Mouse (Mus musculus) left cerebral cortex, adult 8-10 months (tissue): Measurements from ENCODE around the gene Srr. TPM values are rescaled to one million over a fixed set of nuclear protein-coding genes. Genes with fewer than 3 reads are reported as not detected.

Experiments
- DNase-seq, 2 experiments: peaks; one replicate each; pipeline ENCODE4 v3.0.0; 2022; ENCODE audit warnings: low spot score in 2 of 2
- microRNA-seq, 2 experiments: library from miRNA; unstranded; fragments of <30 nt; microRNA quantifications; one replicate each; pipeline ENCODE4 v1.2.0; 2022
- total RNA-seq, 4 experiments: library from RNA; stranded (reverse); gene quantifications; 2 replicates each; pipeline ENCODE4 v1.2.4; 2022

The Srr gene
- total RNA-seq, 4 experiments from 2014 or later: 78.8 to 86.2 (median 81.8) TPM

- no peak for DNase-seq
Measured at GRCm38 (mm10) chr11:74865252-74865651, 60.5 kb downstream of the Srr start.

GRCm38 (mm10) chr11:74864421-74864820 is 61.3 kb downstream of the Srr start:
- DNase-seq: no peak

- no peak for DNase-seq
Measured at GRCm38 (mm10) chr11:74863471-74863870, 62.3 kb downstream of the Srr start.

- no peak for DNase-seq
Measured at GRCm38 (mm10) chr11:74862129-74862528, 63.6 kb downstream of the Srr start.

DNA sequence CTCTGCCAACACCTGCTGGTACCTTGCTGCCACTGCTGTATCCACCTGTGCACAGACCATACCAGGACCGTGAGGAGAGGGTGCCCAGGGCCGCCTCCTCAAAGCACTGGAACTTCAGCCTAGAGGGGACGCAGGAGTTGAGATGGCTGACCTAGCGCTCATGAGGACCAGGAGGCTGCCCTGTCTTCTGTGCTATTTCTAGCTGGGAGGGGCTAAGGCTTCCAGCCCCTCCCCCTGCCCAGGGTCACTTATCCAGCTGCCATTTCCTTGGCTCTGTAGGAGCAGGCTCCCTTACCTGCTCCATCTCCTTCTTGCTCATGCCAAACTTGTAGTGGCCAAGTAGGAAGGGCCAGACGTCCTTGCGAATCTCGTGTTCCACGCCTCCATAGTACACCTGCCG is 68.0 kb downstream of the Srr start:
- no peak for DNase-seq

Small RNAs within 50 kb of the gene (microRNA-seq; reads per million reads assigned to microRNA genes)
- 1.5 to 2.1 reads per million in 2 experiments for gene Mir6926

Other genes with a start within 250 kb of the Srr start
- gene Pafah1b1, start 201.3 kb downstream of the Srr start, total RNA-seq: 100 to 1,000 TPM; 355 to 437 (median 395) TPM
- gene Mettl16, start 155.1 kb downstream of the Srr start, total RNA-seq: 10 to 100 TPM; 19.4 to 25.3 (median 24.4) TPM
- gene Mnt, start 95.0 kb downstream of the Srr start, total RNA-seq: 10 to 100 TPM; 31.4 to 36.4 (median 33.8) TPM
- gene Sgsm2, start 28.9 kb downstream of the Srr start, total RNA-seq: 10 to 100 TPM; 80.5 to 93.7 (median 88.2) TPM
- gene Tsr1, start 27.9 kb downstream of the Srr start, total RNA-seq: 10 to 100 TPM; 29.8 to 38.1 (median 30.8) TPM
- 10 to 100 TPM; 30.7 to 33.6 (median 31.9) TPM for gene Smg6, start 125 bp downstream of the Srr start, total RNA-seq
- 1 to 10 TPM; 3.2 to 3.7 (median 3.4) TPM for gene Hic1, start 243.6 kb upstream of the Srr start, total RNA-seq